Mouse (Mus musculus) MEL (cell line): ENCODE measurements around the gene Lemd1.

ENCODE experiments used
- CHD2 ChIP-seq: IDR thresholded peaks from 2 replicates; pipeline ENCODE4 v1.6.1; 2011; ENCODE audit warnings: low read length, improper control_type of control experiment
- CTCF ChIP-seq, 3 experiments: IDR thresholded peaks in 2 of 3; conservative IDR thresholded peaks in 1 of 3; 2 replicates each; pipeline ENCODE4 v1.5.1; 2011 to 2012; ENCODE audit warnings: low read length in 3 of 3, low read depth in 2 of 3, mild to moderate bottlenecking in 2 of 3, improper control_type of control experiment in 1 of 3, inconsistent platforms in 1 of 3, mixed read lengths in 1 of 3, moderate library complexity in 1 of 3; ENCODE audit not compliant: control insufficient read depth in 1 of 3, insufficient read depth in 1 of 3, poor library complexity in 1 of 3, severe bottlenecking in 1 of 3
- E2F4 ChIP-seq: IDR thresholded peaks from 2 replicates; pipeline ENCODE4 v1.6.1; 2011; ENCODE audit warnings: low read depth, low read length, improper control_type of control experiment, borderline replicate concordance
- EP300 ChIP-seq, 2 experiments: IDR thresholded peaks; 2 replicates each; pipeline ENCODE4 v1.6.1; 2011; ENCODE audit warnings: improper control_type of control experiment in 2 of 2, low read length in 2 of 2, low read depth in 1 of 2, mild to moderate bottlenecking in 1 of 2
- GABPA ChIP-seq: IDR thresholded peaks from 2 replicates; pipeline ENCODE4 v1.6.1; 2012; ENCODE audit warnings: low read depth, mild to moderate bottlenecking, inconsistent platforms, low read length, improper control_type of control experiment, moderate library complexity
- MAZ ChIP-seq: IDR thresholded peaks from 2 replicates; pipeline ENCODE4 v1.6.1; 2012; ENCODE audit warnings: low read depth, mild to moderate bottlenecking, inconsistent platforms, low read length, improper control_type of control experiment
- MEF2A ChIP-seq: IDR thresholded peaks from 2 replicates; pipeline ENCODE4 v1.6.1; 2014; ENCODE audit warnings: low read depth, mild to moderate bottlenecking, inconsistent platforms, low read length, improper control_type of control experiment; ENCODE audit not compliant: poor library complexity, insufficient replicate concordance, severe bottlenecking; ENCODE audit errors: extremely low read depth
- MXI1 ChIP-seq: IDR thresholded peaks from 2 replicates; pipeline ENCODE4 v1.6.1; 2011; ENCODE audit warnings: mild to moderate bottlenecking, low read depth, low read length, improper control_type of control experiment
- NRF1 ChIP-seq: IDR thresholded peaks from 2 replicates; pipeline ENCODE4 v1.6.1; 2014; ENCODE audit warnings: low read depth, mild to moderate bottlenecking, inconsistent platforms, low read length, improper control_type of control experiment, moderate library complexity; ENCODE audit not compliant: poor library complexity, insufficient read depth, severe bottlenecking
- POLR2A ChIP-seq, 2 experiments: IDR thresholded peaks; 2 replicates each; pipeline ENCODE4 v1.6.1; 2011 to 2012; ENCODE audit warnings: low read length in 2 of 2, mild to moderate bottlenecking in 2 of 2, control low read depth in 1 of 2, improper control_type of control experiment in 1 of 2, low read depth in 1 of 2, moderate library complexity in 1 of 2; ENCODE audit not compliant: control insufficient read depth in 1 of 2, insufficient read depth in 1 of 2, poor library complexity in 1 of 2
- POLR2AphosphoS5 ChIP-seq: IDR thresholded peaks from 2 replicates; pipeline ENCODE4 v1.6.1; 2012; ENCODE audit warnings: low read depth, borderline replicate concordance, mild to moderate bottlenecking, inconsistent platforms, low read length, moderate library complexity, mixed read lengths
- SIN3A ChIP-seq: IDR thresholded peaks from 2 replicates; pipeline ENCODE4 v1.6.1; 2012; ENCODE audit warnings: low read length, improper control_type of control experiment, inconsistent platforms
- USF1 ChIP-seq: IDR thresholded peaks from 2 replicates; pipeline ENCODE4 v1.6.1; 2014; ENCODE audit warnings: low read depth, mild to moderate bottlenecking, inconsistent platforms, low read length, improper control_type of control experiment, moderate library complexity

- TF ChIP-seq NRF1: no peak
- TF ChIP-seq CTCF (IDR thresholded peaks at IDR 0.05 in 2 of 3, conservative IDR thresholded peaks at IDR 0.05 in 1 of 3; ENCODE audit: control insufficient read depth in 1 of 3, insufficient read depth in 1 of 3, low read depth in 2 of 3, low read length in 3 of 3, poor library complexity in 1 of 3, severe bottlenecking in 1 of 3): peak; percentile 75 to 80 (median 77)
- TF ChIP-seq MAZ: no peak
- TF ChIP-seq E2F4: no peak
- TF ChIP-seq POLR2AphosphoS5: no peak
- no peak for TF ChIP-seq POLR2A (IDR thresholded peaks at IDR 0.05; ENCODE audit: control insufficient read depth in 1 of 2, insufficient read depth in 1 of 2, low read depth in 1 of 2, low read length in 2 of 2, poor library complexity in 1 of 2)
- no peak for TF ChIP-seq SIN3A
- no peak for TF ChIP-seq EP300 (IDR thresholded peaks at IDR 0.05; ENCODE audit: low read depth in 1 of 2, low read length in 2 of 2)
- no peak for TF ChIP-seq CHD2
- TF ChIP-seq MEF2A: no peak
- TF ChIP-seq MXI1: no peak
- no peak for TF ChIP-seq USF1
- TF ChIP-seq GABPA: no peak
Measured at GRCm38 (mm10) chr1:132210922-132211321, 19.7 kb downstream of the Lemd1 start.
